Mouse (Mus musculus) forebrain, embryonic 12.5 days (tissue): Measurements from ENCODE around the gene Foxa2. TPM values are rescaled to one million over a fixed set of nuclear protein-coding genes. Genes with fewer than 3 reads are reported as not detected.

Source experiments
- microRNA-seq: library from miRNA; unstranded; fragments of <30 nt; microRNA quantifications from one replicate; pipeline ENCODE4, GENCODE M21; 2017
- polyA plus RNA-seq: library from polyadenylated mRNA; unstranded; fragments of >200 nt; fragmentation: Nextera tagmentation; extraction: Ambion mirVana; gene quantifications from 2 replicates; pipeline ENCODE4 v1.2.1, GENCODE M21; 2016

Gene Foxa2
- polyA plus RNA-seq, 1 experiment from 2014 or later = 0.66 TPM

Small RNA genes within 50 kb of the gene (microRNA-seq; reads per million reads assigned to microRNA genes)
- not detected for gene Gm27420
